In the genomic region with DNA sequence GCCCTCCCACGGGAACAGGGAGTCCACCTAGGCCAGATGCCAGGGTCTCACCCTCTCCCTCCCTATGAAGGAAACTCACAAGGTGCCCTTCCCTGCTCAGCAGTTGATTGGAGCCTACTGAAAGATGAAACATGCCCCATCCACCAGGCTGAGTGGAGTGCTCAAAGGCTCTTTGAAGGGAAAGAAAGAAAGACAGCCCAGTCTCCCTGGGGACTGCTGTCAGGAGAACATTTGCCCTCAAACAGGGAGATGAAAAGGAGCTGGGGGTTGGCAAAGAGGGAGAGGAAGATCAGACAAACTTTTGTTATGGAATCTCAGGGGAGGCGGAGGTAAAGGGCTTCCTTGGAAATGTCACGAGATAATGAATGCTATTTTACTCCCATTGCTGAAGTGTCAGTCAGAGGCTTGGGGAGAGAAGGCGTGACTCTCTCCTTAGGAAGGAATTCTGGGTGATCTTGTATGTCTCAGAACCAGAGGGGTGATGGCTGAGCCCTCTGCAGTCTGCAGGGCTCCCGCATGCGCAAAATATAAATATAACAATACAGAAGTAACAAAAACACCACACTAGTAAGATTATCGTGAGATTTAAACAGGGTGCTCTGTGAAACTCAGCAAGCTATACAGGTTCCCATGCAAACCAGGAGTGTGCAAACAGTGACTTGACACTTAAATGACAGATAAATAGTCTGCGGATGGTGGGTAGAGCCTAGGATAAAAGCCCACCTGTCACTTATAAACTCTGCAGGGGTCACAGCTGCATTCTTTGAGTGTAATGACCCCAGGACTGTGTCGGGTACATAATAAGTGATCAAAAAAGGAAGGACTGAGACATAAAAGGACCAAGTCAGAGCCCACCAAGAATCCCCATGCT, we compare ENCODE assay signal across 36 mouse cellular contexts. TPM values are rescaled to one million over a fixed set of nuclear protein-coding genes. Genes with fewer than 3 reads are reported as not detected.
A peak's percentile ranks its signal among the peaks of the same experiment; 100 is the strongest.
DNase-seq lines count a peak whose midpoint lies in the region; ATAC-seq lines count a peak whose summit lies in the region.
"Had no signal": no experiment of that assay in that cellular context is flagged by ENCODE, and none has a peak within 500 bp of the region (broad histone marks: within the 10 kb centered on the region; RNA-seq: fewer than 3 reads in every experiment).

No protein-coding gene starts in this region.

- peak; percentile 74 for ATAC-seq in forebrain, embryonic 16.5 days
- ATAC-seq in midbrain, embryonic 13.5 days, result peak; percentile 84
- ATAC-seq: lung, postnatal 0 days had no signal

- H3K4me1 ChIP-seq in forebrain, embryonic 16.5 days (replicated peaks; ENCODE audit: control insufficient read depth, insufficient read depth, low read length), result 0 out of 2 replicates have a peak, but pooled peaks cover 3% of the 10 kb centered on the region
- peaks cover 14% of the 10 kb centered on the region for H3K4me1 ChIP-seq in midbrain, embryonic 13.5 days (replicated peaks)
- H3K4me1 ChIP-seq in embryonic facial prominence, embryonic 10.5 days, result peaks cover 14% of the 10 kb centered on the region
- H3K4me1 ChIP-seq: heart, embryonic 13.5 days; limb, embryonic 10.5 days; limb, embryonic 15.5 days; liver, embryonic 13.5 days had no signal

- H3K27ac ChIP-seq in forebrain, embryonic 16.5 days (ENCODE audit: low read length), result no peak overlapping the region
- H3K27ac ChIP-seq in midbrain, embryonic 13.5 days, result peak overlapping the region; percentile 67
- H3K27ac ChIP-seq in embryonic facial prominence, embryonic 10.5 days (replicated peaks), result no peak overlapping the region
- H3K27ac ChIP-seq: heart, embryonic 13.5 days; hindbrain, embryonic 15.5 days; limb, embryonic 10.5 days; limb, embryonic 15.5 days; liver, embryonic 13.5 days; macrophage; neural tube, embryonic 12.5 days had no signal

- H3K4me3 ChIP-seq in forebrain, embryonic 16.5 days (replicated peaks; ENCODE audit: low read length), result no peak overlapping the region
- H3K4me3 ChIP-seq in midbrain, embryonic 13.5 days (replicated peaks), result no peak overlapping the region
- H3K4me3 ChIP-seq in embryonic facial prominence, embryonic 10.5 days, result no peak overlapping the region
- H3K4me3 ChIP-seq: erythroblast, embryonic 14.5 days; heart, embryonic 13.5 days; hindbrain, embryonic 15.5 days; limb, embryonic 10.5 days; limb, embryonic 15.5 days; liver, embryonic 13.5 days; neural tube, embryonic 12.5 days had no signal

- peak; percentile 18 for DNase-seq in WW6 (ENCODE audit: low read depth, low spot score)
- peak; percentile 82 for DNase-seq in ZHBTc4 (ENCODE audit: low read depth, low spot score)
- no peak for DNase-seq in embryonic facial prominence, embryonic 10.5 days (ENCODE audit: low spot score)
- no peak for DNase-seq in kidney, postnatal 10 days
- no peak for DNase-seq in urinary bladder, adult 2 months (ENCODE audit: low spot score)
- no peak for DNase-seq in gastrocnemius, adult 8-10 months (ENCODE audit: low spot score in 2 of 2)
- DNase-seq: adrenal gland, postnatal 10 days; B cell, adult 2 months; cerebellum, adult 18-20 months; cerebellum, postnatal 10 days; heart, postnatal 10 days; kidney, adult 18-20 months; layer of hippocampus, postnatal 36 days; liver, embryonic 13.5 days; lung, adult 18-20 months; right cerebral cortex, postnatal 4 days had no signal

- H3K9me3 ChIP-seq in forebrain, embryonic 16.5 days (ENCODE audit: control insufficient read depth, low read length), result no peaks in the 10 kb centered on the region
- H3K9me3 ChIP-seq in midbrain, embryonic 13.5 days, result no peaks in the 10 kb centered on the region
- H3K9me3 ChIP-seq in embryonic facial prominence, embryonic 10.5 days, result no peaks in the 10 kb centered on the region
- H3K9me3 ChIP-seq: heart, embryonic 13.5 days; hindbrain, embryonic 15.5 days; limb, embryonic 10.5 days; limb, embryonic 15.5 days; liver, embryonic 13.5 days; neural tube, embryonic 12.5 days had no signal

- H3K4me2 ChIP-seq in forebrain, embryonic 16.5 days (ENCODE audit: low read length), result no peak overlapping the region
- no peak overlapping the region for H3K4me2 ChIP-seq in midbrain, embryonic 13.5 days (replicated peaks)
- H3K4me2 ChIP-seq: heart, embryonic 13.5 days; hindbrain, embryonic 15.5 days; limb, embryonic 15.5 days; liver, embryonic 13.5 days; neural tube, embryonic 12.5 days had no signal

- whole genome bisulfite sequencing in forebrain, embryonic 16.5 days, result 33% methylated on average over 9 of the region's 9 CpGs
- 21% methylated on average over 9 of the region's 9 CpGs for WGBS in midbrain, embryonic 13.5 days
- WGBS in embryonic facial prominence, embryonic 10.5 days, result 46% methylated on average over 9 of the region's 9 CpGs

- H3K27me3 ChIP-seq in forebrain, embryonic 16.5 days (replicated peaks; ENCODE audit: control insufficient read depth, insufficient read depth, low read length), result no peaks in the 10 kb centered on the region
- H3K27me3 ChIP-seq in midbrain, embryonic 13.5 days, result no peaks in the 10 kb centered on the region
- H3K27me3 ChIP-seq in embryonic facial prominence, embryonic 10.5 days (replicated peaks; ENCODE audit: low read depth, poor library complexity, severe bottlenecking), result no peaks in the 10 kb centered on the region
- H3K27me3 ChIP-seq: hindbrain, embryonic 15.5 days; limb, embryonic 15.5 days; liver, embryonic 13.5 days; neural tube, embryonic 12.5 days had no signal

- no peak overlapping the region for H3K9ac ChIP-seq in forebrain, embryonic 16.5 days (replicated peaks; ENCODE audit: low read depth, low read length)
- H3K9ac ChIP-seq in midbrain, embryonic 13.5 days (replicated peaks), result no peak overlapping the region
- H3K9ac ChIP-seq: heart, embryonic 13.5 days; hindbrain, embryonic 15.5 days; limb, embryonic 15.5 days; liver, embryonic 13.5 days; neural tube, embryonic 12.5 days had no signal

- no peaks in the 10 kb centered on the region for H3K36me3 ChIP-seq in forebrain, embryonic 16.5 days (ENCODE audit: control insufficient read depth, insufficient read depth)
- H3K36me3 ChIP-seq in midbrain, embryonic 13.5 days, result no peaks in the 10 kb centered on the region
- H3K36me3 ChIP-seq in embryonic facial prominence, embryonic 10.5 days (replicated peaks), result no peaks in the 10 kb centered on the region
- H3K36me3 ChIP-seq: heart, embryonic 13.5 days; hindbrain, embryonic 15.5 days; limb, embryonic 10.5 days; limb, embryonic 15.5 days; liver, embryonic 13.5 days; neural tube, embryonic 12.5 days had no signal

RNA-seq across cellular contexts. Expression of a gene that starts 18.7 kb away (rescaled TPM):
- polyA plus RNA-seq in forebrain, embryonic 16.5 days (2015; fragmentation: Nextera tagmentation; extraction: Ambion mirVana), result not detected in 2 replicates
- not detected in 2 replicates for polyA plus RNA-seq in midbrain, embryonic 13.5 days (2015; fragmentation: Nextera tagmentation; extraction: Ambion mirVana)
- not detected in 2 replicates for polyA plus RNA-seq in embryonic facial prominence, embryonic 10.5 days (2016; fragmentation: Nextera tagmentation; extraction: Ambion mirVana)
- polyA plus RNA-seq in urinary bladder, adult 2 months (2012; rRNA removed), result not detected in 2 replicates
- total RNA-seq in gastrocnemius, adult 8-10 months (2022), result not detected
- total RNA-seq: adrenal gland, postnatal 10 days; common myeloid progenitor, adult 5-6 weeks; gastrocnemius, adult 18-20 months; heart, adult 8-10 months; heart, postnatal 10 days; hematopoietic stem cell, adult 5-6 weeks; layer of hippocampus, postnatal 36 days; megakaryocyte-erythroid progenitor cell, adult 5-6 weeks had no signal
- polyA plus RNA-seq: embryonic facial prominence, embryonic 14.5 days; erythroblast, embryonic 14.5 days; heart, embryonic 13.5 days; hindbrain, embryonic 15.5 days; intestine, embryonic 14.5 days; kidney, embryonic 16.5 days; large intestine, adult 2 months; limb, embryonic 10.5 days; liver, embryonic 13.5 days; lung, postnatal 0 days; macrophage; neural tube, embryonic 12.5 days had no signal

RNA-seq across cellular contexts. Expression of a gene that starts 20.0 kb away (rescaled TPM):
- not detected in 2 replicates for polyA plus RNA-seq in forebrain, embryonic 16.5 days (2015; fragmentation: Nextera tagmentation; extraction: Ambion mirVana)
- polyA plus RNA-seq in midbrain, embryonic 13.5 days (2015; fragmentation: Nextera tagmentation; extraction: Ambion mirVana), result 0.27 and 4.2 TPM in 2 replicates
- 0.11 TPM in 1 of 2 replicates, not detected in the other for polyA plus RNA-seq in embryonic facial prominence, embryonic 10.5 days (2016; fragmentation: Nextera tagmentation; extraction: Ambion mirVana)
- 0.07 TPM in 1 of 2 replicates, not detected in the other for polyA plus RNA-seq in urinary bladder, adult 2 months (2012; rRNA removed)
- not detected for total RNA-seq in gastrocnemius, adult 8-10 months (2022)
- total RNA-seq: common myeloid progenitor, adult 5-6 weeks; gastrocnemius, adult 18-20 months; gastrocnemius, postnatal 4 days; heart, adult 8-10 months; heart, postnatal 10 days; hematopoietic stem cell, adult 5-6 weeks; megakaryocyte-erythroid progenitor cell, adult 5-6 weeks had no signal
- polyA plus RNA-seq: embryonic facial prominence, embryonic 14.5 days; erythroblast, embryonic 14.5 days; limb, embryonic 10.5 days; macrophage; neural tube, embryonic 12.5 days had no signal

RNA-seq across cellular contexts. Expression of a gene that starts 28.9 kb away (rescaled TPM):
- polyA plus RNA-seq in forebrain, embryonic 16.5 days (2015; fragmentation: Nextera tagmentation; extraction: Ambion mirVana), result not detected in 2 replicates
- not detected in 2 replicates for polyA plus RNA-seq in midbrain, embryonic 13.5 days (2015; fragmentation: Nextera tagmentation; extraction: Ambion mirVana)
- not detected in 2 replicates for polyA plus RNA-seq in embryonic facial prominence, embryonic 10.5 days (2016; fragmentation: Nextera tagmentation; extraction: Ambion mirVana)
- polyA plus RNA-seq in urinary bladder, adult 2 months (2012; rRNA removed), result not detected in 2 replicates
- not detected for total RNA-seq in gastrocnemius, adult 8-10 months (2022)
- total RNA-seq: common myeloid progenitor, adult 5-6 weeks; gastrocnemius, adult 18-20 months; gastrocnemius, postnatal 4 days; heart, adult 8-10 months; heart, postnatal 10 days; hematopoietic stem cell, adult 5-6 weeks; layer of hippocampus, postnatal 36 days; megakaryocyte-erythroid progenitor cell, adult 5-6 weeks had no signal
- polyA plus RNA-seq: embryonic facial prominence, embryonic 14.5 days; erythroblast, embryonic 14.5 days; heart, embryonic 13.5 days; intestine, embryonic 14.5 days; kidney, embryonic 16.5 days; large intestine, adult 2 months; limb, embryonic 10.5 days; limb, embryonic 15.5 days; liver, embryonic 13.5 days; lung, postnatal 0 days; macrophage; neural tube, embryonic 12.5 days had no signal

RNA-seq across cellular contexts. Expression of a gene that starts 38.0 kb away (rescaled TPM):
- 0.19 TPM in 1 of 2 replicates, not detected in the other for polyA plus RNA-seq in forebrain, embryonic 16.5 days (2015; fragmentation: Nextera tagmentation; extraction: Ambion mirVana)
- polyA plus RNA-seq in midbrain, embryonic 13.5 days (2015; fragmentation: Nextera tagmentation; extraction: Ambion mirVana), result not detected in 2 replicates
- polyA plus RNA-seq in embryonic facial prominence, embryonic 10.5 days (2016; fragmentation: Nextera tagmentation; extraction: Ambion mirVana), result not detected in 2 replicates
- 0.03 and 0.04 TPM in 2 replicates for polyA plus RNA-seq in urinary bladder, adult 2 months (2012; rRNA removed)
- total RNA-seq in gastrocnemius, adult 8-10 months (2022), result not detected
- total RNA-seq: common myeloid progenitor, adult 5-6 weeks; gastrocnemius, adult 18-20 months; heart, adult 8-10 months; heart, postnatal 10 days; hematopoietic stem cell, adult 5-6 weeks; layer of hippocampus, postnatal 36 days; megakaryocyte-erythroid progenitor cell, adult 5-6 weeks had no signal
- polyA plus RNA-seq: embryonic facial prominence, embryonic 14.5 days; erythroblast, embryonic 14.5 days; heart, embryonic 13.5 days; hindbrain, embryonic 15.5 days; intestine, embryonic 14.5 days; limb, embryonic 10.5 days; liver, embryonic 13.5 days; lung, postnatal 0 days; macrophage; neural tube, embryonic 12.5 days had no signal

Comparison
In these comparisons a context has a peak if more than half of its experiments do, and no peak if none do; other contexts are left out.
1. DNase-seq: peak in WW6 (single experiment) and ZHBTc4 (single experiment); none in embryonic facial prominence, embryonic 10.5 days (single experiment), kidney, postnatal 10 days (single experiment), urinary bladder, adult 2 months (single experiment) and gastrocnemius, adult 8-10 months (0 of 2).